Mouse (Mus musculus): ENCODE results near the gene Arid3a.

Gene Arid3a

DNA sequence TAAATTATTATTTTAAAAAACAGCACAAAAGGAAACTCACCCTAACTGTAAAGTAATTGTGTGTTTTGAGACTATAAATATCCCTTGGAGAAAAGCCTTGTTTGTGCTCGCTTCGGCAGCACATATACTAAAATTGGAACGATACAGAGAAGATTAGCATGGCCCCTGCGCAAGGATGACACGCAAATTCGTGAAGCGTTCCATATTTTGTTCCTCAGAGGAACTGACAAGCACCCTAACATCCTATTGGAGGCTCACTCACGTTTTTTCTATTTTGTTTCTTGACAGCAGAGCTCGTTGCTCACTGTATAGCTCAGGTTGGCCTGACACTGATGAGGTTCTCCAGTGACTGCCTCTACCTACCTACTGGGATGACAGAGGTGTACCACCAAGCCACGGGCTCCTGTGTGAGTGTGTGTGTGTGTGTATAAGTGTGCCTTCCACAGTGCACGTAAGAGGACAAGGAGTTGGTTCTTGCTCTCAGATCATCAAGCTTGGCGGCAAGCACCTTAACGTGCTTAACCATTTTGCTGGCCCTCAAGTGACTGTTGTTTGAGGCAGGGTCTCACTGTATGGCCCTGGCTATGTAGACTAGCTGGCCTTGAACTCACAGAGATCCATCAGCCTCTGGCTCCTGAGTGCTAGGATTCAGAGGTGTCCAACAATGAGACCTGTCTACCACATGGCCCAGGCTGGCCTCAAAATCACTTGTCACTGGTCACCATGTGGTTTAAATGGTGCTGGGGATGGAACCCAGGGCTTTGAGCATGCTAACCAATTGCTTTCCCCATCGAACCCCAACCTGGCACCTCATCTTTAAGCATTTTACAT, 17.5 kb upstream of the Arid3a start:
- DNase-seq: peak; percentile 47

DNA sequence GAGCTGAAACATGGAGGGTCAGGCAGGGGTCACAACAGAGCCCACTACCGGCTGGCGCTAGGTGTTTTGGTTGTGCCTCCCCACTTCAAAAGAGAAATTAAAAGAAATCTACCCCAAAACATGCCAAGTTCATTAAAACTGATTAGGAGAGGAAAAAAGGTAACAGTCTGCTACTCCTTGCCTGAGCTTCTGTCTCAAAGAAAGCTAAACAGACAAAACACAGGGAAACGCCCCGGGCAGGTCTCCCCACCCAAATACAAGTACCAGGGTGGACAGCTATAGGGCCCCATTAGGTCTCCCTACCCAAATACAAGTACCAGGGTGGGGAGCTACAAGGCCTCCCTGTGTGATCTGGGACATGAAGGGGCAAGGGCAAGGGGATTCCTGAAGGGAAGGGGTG, 16.3 kb upstream of the Arid3a start, which contains the start of gene Gm26602:
Gene Gm26602, plus strand, starts transcription at position 301 of the 400 bp plus-strand sequence.
- no peak for DNase-seq

DNA sequence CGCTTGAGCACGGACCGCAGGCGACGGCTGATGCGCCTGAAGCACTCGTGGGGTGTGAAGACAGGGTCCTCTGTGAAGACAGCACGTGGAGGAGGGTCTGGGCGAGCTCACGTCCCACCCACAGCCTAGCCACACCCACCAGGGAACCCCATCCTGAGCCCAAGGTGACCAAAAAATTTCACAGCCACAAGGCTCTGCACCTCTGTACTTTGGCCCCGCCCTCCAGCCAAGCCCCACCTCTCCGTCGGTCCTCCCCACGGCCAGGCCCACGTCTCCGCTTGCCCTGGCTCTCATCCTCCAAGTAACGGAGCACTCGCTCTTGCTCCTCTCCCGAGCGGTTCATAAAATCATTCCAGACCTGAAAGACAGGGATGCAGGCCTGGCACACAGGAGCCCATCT, 14.4 kb upstream of the Arid3a start:
- DNase-seq: peak; percentile 28

DNA sequence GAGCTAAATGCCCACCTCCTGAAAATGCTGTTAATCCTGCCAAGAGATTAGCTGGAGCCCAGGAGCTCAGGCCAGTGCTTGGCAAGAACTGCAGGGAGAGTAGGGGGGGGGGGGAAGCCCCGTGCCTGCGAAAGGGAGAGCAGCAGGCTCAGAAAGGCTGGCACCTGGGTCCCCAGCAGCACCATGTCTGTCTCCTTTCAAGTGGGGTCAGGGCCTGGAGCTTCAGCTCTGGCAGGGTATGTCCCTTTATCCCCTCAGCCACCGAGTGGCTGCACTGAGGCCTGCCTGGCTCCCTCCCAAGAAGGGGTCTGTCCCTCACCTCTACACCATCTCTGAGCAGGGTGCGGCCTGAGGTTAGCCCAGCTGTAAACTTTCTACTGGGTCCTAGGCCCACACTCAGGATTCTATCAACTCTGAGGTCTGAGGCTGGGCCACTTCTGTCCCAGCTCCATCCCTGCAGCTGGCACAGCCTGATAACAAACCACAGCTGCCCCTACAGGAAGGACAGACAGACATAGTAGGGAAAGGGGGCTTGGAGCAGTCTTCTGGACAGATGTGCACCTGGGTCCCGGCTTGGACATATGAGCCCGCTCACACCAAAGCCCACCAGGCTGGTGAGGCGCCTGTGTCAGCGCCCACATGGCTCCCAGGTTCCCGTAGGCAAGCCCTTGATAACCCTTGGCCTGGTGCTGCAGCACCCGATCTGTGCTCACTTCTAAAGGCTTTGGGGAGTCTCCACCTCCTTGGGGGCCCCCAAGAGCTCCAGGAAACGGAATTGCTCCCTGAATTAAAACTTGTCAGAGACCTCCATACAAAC, 12.5 kb upstream of the Arid3a start:
- DNase-seq: no peak

DNA sequence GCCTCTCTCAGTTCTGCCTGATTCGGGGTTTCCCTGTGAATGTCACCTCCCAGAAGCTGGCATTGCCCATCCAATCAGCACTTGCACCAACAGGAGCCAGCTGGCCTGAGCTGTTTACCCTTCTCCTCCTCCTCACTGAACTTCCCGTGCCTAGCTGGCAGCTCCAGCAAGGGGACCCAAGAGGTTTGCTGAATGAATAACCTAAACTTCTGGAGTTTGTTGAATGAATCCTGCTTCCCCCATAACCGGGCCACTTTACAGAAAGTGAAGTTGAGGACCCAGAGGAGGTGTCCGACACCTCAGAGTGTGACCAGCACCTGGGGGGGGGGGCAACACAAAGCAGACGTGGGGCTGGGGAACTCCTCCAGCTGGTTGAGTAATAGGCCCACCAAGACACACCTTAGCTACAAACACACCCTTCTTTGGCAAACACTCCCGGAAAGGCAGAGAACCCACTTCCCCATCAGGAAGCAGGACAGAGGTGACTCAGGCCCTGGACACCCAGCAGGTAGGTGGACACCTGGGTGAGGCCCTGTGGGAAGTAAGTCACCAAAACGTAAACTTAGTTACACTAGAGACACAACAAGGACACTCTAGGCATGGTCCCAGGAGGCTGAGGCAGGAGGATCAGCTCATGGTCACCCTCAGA, 11.8 kb upstream of the Arid3a start:
- DNase-seq: no peak

DNA sequence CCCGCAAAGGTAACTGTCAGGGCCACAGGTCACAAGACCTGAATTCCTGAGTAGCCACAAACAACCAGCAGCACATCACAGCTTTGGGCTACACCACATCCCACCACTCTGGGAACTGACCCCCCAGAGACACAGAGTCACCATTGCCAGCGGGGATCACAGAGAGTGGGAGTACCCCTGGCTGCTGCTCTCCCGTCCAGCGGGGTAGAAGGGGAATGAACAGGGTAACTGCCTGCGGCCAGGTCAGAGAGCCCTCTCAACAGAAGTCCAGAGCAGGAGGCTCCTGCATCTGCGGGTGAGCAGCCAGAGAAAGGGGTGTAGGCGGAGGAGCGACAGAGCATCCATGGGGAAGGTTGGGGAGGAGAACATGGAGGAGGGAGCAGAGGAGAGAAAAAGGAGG, 10.8 kb upstream of the Arid3a start:
- DNase-seq: no peak

DNA sequence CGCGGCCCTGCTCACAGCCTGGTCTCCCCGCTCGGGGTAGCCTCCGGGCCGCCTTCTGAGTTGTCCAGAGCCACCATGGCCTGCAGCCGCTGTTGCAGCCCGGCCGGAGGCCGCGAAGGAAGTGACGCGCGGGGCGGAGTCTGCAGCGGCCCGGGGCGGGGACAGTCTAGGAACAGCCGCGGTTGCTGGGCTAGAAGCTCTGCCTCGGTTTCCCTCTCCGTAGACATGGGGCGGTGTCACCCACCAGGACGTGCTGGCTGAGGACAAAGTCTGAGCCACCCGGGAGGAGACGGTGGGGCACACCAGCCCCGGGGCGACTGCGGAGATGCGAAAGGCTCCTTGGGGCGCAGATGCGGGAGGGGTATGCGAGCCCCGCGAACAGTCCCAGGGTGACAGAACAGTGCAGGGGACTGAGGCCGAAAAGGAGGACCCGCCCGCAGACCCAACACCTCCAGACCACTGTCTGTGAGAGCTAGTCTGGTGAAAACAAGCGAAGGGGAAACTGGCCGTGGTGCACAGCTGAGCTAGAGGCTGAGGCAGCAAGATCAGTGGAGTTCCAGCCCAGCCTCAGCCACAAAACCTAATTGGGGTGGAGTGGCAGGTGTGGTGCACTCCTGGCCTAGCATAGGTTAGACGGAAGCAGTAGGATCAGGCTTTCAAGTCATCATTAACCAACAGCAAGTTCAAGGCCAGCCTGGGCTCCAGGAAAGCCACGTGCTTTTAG, 9.9 kb upstream of the Arid3a start, which contains the start of gene Kiss1r:
Gene Kiss1r, plus strand, starts transcription at position 164 of the 724 bp plus-strand sequence.
- peak; percentile 82 for DNase-seq

DNA sequence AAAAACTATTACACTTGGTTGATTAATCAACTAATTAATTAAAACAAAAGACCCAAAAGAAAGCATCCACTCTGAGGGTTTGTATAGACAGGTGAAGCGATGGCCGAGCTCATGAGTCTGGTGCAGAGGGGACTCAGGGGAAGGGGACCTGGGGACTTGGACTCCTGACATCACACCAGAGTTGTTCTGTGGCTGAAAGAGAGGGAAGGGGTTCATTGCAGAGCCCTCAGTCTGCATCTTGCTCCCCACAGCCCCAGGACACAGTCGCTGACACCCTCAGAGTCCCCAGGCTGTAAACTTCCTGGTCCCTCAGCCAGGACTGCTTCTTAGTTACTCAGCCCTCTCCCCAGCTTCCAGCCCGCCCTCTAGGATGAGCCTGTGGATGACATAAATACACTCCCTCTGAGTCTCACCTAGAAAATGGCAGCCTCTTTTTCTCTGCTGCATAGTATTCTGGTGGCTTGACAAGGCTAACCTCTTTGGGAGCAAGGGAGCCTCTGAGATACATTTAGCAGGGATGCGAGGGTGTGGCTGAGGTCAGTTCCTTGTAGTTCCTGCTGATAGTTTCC, 9.2 kb upstream of the Arid3a start:
- no peak for DNase-seq

DNA sequence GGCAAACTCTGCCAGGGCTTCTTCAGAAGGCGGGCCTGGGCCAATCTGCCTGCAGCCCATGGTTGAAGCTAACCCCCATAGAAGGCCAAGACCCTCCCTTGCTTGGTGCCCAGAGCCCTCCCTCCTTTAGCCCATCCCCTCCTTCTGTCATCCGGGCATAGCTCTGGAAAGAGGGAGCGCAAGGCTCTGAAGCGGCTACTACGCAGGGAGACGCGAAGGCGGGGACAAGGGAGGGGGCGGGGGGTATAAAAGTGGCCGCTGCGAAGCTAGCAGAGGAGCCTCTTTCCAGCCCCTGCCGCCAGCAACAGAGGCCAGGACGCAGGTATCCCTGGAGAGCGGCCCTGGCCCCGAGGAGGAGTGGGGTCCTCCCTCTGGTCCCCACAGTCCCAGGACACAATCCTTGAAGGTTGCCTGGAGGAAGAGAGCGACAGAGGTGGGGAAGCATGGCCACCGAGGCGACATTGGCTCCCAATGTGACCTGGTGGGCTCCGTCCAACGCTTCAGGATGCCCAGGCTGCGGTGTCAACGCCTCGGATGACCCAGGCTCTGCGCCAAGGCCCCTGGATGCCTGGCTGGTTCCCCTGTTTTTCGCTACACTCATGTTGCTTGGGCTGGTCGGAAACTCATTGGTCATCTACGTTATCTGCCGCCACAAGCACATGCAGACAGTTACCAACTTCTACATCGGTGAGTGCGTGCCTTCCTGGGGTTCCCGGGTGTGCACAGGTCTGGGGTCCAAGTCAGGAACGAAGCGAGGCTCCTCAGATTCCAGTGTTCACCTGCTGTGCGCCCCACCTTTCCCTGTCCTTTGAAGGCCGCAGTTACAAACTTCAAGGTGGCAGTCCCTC, 8.4 kb upstream of the Arid3a start:
- peak; percentile 52 for DNase-seq

DNA sequence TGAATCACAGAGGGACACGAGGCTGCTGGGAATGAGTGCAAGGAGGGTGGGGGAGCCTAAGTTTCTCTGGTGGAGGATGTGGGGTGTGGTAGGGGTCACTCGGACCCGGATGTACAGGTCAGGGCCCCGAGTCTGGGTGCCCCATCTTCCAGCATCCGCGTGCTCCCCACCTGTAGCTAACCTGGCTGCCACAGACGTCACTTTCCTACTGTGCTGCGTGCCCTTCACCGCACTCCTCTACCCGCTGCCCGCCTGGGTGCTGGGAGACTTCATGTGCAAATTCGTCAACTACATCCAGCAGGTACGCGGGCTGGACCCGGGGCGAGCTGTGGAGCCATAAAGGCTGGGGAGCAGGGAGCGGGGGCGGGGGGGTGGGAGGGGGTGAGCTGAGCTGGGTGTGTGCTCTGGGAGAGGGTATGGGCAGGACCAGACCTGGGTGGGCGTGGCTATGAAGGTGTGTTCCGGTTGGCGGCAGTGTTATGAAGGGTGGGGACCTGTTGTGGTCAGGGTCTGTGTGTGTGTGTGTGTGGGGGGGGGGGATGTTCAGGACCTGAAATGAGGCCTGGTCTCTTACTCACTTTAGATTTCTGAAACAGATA, 7.5 kb upstream of the Arid3a start:
- DNase-seq: peak; percentile 31

DNA sequence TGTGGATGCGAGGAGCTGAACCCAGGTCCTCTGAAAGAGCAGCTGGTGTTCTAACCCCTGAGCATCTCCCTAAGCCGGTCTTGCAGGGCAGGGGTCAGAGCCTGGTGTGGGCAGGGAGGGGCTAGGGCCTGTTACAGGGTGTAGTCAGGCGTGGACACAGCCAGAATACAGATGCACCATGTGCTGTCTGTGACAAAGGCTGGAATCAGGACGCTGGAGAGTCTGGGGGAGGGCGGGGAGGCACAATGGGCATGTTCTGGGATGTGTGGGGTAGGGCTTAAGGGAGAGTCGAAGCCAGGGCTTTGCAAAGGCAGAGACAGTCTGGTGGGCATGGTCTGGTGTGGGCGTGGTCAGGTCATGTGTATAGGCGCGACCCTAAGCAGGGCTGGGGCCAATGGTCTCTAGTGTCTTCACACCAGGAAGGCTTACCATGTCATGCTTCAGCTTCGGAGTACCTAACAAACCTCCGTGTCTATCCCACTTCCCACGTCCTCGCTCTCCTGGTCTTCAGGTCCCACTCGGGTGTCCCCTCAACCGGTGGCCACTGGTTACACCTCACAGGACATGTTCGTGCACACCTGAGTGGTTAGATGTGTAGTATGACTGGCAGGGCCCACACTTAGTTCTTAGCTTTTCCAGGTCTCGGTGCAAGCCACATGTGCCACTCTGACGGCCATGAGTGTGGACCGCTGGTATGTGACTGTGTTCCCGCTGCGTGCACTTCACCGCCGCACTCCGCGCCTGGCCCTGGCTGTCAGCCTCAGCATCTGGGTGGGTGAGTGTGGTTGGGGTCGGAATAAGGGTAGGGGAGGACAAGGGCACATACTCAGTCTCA, 6.6 kb upstream of the Arid3a start:
- peak; percentile 34 for DNase-seq

DNA sequence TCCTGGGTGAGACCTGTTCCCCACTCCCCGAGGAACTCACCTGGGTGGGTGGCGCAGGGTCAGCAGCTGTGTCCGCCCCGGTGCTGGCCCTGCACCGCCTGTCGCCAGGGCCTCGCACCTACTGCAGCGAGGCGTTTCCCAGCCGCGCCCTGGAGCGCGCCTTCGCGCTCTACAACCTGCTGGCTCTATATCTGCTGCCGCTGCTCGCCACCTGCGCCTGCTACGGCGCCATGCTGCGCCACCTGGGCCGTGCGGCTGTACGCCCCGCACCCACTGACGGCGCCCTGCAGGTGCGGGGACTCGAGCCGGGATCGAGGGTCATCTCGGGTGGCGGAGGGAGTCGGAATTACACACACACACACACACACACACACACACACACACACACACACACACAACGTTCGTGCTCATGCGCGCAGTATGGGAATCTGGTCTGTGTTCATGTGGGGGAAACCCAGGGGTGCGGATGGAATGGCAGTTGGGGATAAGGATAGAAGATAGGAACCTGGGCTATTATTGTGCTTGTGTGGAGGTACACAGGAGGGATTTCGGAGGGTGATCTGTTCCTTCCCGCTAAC, 5.8 kb upstream of the Arid3a start, which contains the start of gene R3hdm4:
Gene R3hdm4, minus strand, starts transcription at position 251 of the 578 bp plus-strand sequence.
- DNase-seq: peak; percentile 38

DNA sequence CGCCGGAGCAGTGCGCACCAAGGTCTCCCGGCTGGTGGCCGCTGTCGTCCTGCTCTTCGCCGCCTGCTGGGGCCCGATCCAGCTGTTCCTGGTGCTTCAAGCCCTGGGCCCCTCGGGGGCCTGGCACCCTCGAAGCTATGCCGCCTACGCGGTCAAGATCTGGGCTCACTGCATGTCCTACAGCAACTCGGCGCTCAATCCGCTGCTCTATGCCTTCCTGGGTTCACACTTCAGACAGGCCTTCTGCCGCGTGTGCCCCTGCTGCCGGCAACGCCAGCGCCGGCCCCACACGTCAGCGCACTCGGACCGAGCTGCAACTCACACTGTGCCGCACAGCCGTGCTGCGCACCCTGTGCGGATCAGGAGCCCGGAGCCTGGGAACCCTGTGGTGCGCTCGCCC, 5.3 kb upstream of the Arid3a start:
- DNase-seq: peak; percentile 37

DNA sequence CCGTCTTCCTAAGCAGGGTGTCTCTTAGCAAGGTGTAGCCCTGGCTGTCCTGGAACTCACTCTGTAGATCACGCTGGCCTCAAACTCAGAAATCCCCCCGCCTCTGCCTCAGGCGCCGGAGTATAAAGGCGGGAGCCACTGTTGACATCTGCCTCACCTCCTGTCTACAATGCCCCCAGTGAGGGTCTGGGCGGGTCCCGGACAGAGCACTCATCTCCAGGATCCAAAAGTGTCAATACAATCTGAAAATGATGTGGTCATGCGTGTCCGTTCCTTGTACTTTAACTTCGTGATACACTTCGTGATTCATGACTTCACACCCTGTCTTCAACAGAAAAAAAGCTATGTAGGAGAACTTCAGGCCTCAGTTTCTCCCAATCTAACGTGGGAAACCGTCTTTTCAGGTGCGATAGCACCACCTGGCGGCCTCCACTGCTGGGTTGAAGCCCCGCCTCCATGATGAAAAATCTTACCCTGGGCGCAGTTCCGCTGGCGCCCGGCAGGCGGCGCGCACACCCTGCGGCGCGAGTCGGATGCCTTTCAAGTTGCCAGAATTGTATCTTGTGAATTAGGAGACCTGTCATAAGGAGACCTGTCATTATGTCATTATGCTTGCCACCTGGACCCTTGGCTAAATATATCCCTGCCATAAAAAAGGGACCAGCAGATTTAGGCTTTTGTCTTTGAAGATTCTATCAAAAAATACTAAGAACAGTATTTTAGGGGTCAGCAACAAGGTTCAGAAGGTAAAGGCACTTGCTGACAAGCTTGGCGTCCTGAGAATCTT, 1.7 kb upstream of the Arid3a start:
- DNase-seq: peak; percentile 95

DNA sequence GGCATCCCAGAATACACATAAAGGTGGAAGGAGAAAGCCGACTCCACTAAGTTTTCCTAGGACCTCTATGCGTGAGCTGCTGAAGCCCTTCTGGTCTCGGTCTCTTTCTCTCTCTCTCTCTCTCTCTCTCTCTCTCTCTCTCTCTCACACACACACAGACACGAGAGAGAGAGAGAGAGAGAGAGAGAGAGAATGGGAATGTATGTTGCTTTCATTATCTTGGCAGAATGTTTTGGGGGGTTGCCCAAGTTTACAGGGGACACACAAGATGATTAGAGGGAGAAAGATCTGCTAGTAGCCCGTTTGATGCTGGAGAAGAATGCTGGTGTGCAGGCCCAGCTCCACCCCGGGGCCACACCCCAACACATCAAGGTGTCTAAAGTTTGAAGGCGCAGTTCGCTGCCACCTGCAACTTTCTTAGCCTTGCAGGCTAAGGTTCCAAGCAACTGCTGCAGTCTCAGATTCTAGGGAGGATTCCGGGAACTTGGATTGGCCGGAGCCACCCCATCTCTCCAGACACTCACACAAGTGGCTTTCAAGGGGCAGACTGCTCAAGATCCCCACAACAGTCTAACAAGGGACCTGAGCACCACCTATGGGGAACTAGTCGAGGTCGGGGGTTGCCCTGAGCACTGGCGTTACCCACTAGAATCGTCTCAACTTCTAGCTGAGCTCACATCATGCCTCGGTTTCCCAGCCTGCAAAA, 905 bp upstream of the Arid3a start:
- DNase-seq: no peak

DNA sequence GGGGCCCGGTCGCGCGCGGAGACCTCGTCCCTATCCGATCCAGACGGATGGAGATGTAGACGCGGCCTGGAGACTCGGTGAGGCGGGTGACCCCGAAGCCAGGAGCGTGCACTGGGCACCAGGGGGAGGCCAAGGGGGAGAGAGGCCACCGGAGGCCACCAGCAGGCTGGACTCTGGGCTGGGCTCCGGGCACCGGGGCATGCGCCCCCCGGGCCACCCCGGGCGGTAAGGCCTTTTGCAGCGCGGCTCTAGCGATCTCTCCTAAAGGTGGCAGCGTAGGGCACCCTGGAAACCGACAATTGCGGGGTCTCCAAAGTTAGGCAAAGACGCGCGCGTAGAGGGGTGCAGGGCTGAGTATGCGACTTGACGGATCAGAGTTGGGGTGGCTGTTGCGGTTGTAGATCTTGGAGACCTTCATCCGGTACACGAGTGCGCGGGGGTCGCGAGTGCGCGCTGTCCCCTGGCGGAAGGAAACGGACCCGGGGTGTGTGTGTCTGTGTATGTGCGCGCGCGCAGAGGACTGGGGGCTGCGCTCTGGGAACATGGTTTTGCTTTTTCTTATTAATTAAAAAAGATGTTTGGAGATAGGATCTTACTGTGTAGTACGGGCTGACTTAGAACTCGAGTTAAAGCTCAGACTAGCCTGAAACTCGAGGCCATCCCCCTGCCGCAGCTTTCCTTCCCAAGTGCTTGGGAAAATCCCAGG, 634 bp downstream of the Arid3a start:
- peak; percentile 54 for DNase-seq

DNA sequence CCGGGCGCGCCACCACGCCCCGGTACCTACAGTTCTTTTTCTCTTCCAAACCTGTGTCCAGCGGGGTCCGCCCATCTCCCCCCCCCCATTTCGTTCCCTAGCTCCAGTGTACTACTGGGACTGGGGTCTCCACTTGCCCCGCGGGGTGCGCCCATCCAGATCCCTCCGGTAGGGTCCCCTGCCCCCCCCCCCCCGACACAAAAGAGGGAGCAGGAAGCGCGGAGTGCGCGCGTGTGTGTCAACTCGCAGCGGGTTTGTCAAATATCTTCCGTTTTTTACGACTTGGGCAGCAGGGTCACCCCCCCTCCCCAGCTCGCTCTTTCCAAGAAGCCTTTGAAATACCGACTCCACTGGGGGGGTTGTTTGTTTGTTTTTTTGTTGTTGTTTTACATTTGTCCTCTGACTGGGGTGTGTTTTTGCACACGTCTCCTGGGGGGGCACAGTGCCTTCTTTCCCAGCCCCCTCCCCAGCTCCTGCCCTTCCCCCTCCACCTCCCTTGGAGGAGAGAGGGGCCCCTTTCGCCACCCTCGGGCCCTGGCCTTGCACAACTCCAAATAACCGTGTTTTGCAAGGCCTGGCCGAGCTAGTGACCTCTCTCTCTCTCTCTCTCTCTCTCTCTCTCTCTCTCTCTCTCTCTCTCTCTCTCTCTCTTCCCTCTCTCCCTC, 1.3 kb downstream of the Arid3a start:
- DNase-seq: peak; percentile 32
